Mouse (Mus musculus): ENCODE results near the gene Malsu1. TPM values are rescaled to one million over a fixed set of nuclear protein-coding genes. Genes with fewer than 3 reads are reported as not detected.
A peak's percentile ranks its signal among the peaks of the same experiment; 100 is the strongest.

Malsu1 gene
- polyA plus RNA-seq, 1 experiment from 2014 or later = 71.1 TPM

GRCm38 (mm10) chr6:49120370-49120769 lies 46.8 kb downstream of the Malsu1 start:
- no peaks in the 10 kb centered on the region for H3K27me3 ChIP-seq (ENCODE audit: low read depth, poor library complexity, severe bottlenecking)
- H3K4me3 ChIP-seq = no peak overlapping the region
- H3K27ac ChIP-seq (replicated peaks) = no peak overlapping the region
- peaks cover 72% of the 10 kb centered on the region for H3K36me3 ChIP-seq
- H3K4me1 ChIP-seq = no peaks in the 10 kb centered on the region
- DNase-seq (ENCODE audit: low spot score) = no peak
- WGBS = 95% methylated on average over 3 of the region's 3 CpGs
- H3K9me3 ChIP-seq (replicated peaks) = no peaks in the 10 kb centered on the region

DNA sequence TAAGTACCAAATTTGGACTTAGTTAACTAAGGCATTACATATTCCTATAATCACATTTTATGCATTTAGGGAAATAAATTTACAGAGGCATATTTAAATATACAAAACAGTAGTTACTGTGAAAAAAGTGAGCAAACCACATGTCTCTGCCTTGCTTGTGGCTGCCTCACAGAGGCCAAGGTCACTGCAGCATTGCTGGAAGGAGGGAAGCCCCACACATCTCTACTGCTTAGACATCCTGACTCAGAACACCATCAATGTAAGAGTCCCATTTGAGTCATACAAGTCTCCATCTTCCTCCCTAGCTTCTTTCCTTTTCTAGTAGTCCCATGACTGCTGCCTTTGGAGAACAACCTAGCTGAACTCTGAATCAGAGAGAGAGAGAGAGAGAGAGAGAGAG lies 56.7 kb downstream of the Malsu1 start:
- Histone ChIP-seq H3K36me3 (peaks cover 62% of the 10 kb centered on the region), H3K9me3 (replicated peaks) (no peaks in the 10 kb centered on the region), H3K27ac (replicated peaks) (no peak overlapping the region), H3K4me3 (no peak overlapping the region), H3K27me3 (ENCODE audit: low read depth, poor library complexity, severe bottlenecking) (no peaks in the 10 kb centered on the region), H3K4me1 (peaks cover 20% of the 10 kb centered on the region)
- no peak for DNase-seq (ENCODE audit: low spot score)

DNA sequence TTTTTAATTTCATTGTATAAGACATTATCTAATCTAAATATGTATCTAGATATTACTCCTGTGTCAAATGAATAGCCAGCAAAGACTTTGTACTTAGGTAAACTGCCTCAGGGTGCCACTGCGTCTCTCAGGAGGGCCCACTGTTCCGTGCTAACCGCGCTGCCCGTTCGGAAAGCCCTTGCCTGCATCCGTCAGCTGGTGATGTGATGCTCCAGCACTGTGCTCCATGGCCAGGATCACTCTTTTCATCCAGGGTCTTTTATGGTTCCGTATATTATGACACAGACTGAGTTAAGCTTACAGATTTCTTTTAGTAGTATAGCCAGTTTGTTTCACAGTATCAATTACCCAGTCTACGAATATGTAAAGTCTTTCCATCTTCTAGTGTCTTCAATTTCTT lies 58.3 kb downstream of the Malsu1 start:
- peaks cover 20% of the 10 kb centered on the region for H3K4me1 ChIP-seq
- H3K4me3 ChIP-seq = no peak overlapping the region
- peaks cover 48% of the 10 kb centered on the region for H3K36me3 ChIP-seq
- no peak for DNase-seq (ENCODE audit: low spot score)
- 68% methylated on average over 9 of the region's 9 CpGs for WGBS
- H3K27me3 ChIP-seq (ENCODE audit: low read depth, poor library complexity, severe bottlenecking) = no peaks in the 10 kb centered on the region
- no peak overlapping the region for H3K27ac ChIP-seq (replicated peaks)
- no peaks in the 10 kb centered on the region for H3K9me3 ChIP-seq (replicated peaks)

GRCm38 (mm10) chr6:49132352-49133090 lies 58.9 kb downstream of the Malsu1 start:
- Histone ChIP-seq H3K27ac (replicated peaks) (no peak overlapping the region; the same call in 1 of the 2 replicates), H3K36me3 (peaks cover 42% of the 10 kb centered on the region), H3K4me1 (peaks cover 20% of the 10 kb centered on the region), H3K4me3 (peak overlapping the region; percentile 5; the same call in 1 of the 2 replicates), H3K27me3 (ENCODE audit: low read depth, poor library complexity, severe bottlenecking) (no peaks in the 10 kb centered on the region), H3K9me3 (replicated peaks) (no peaks in the 10 kb centered on the region)
- DNase-seq (ENCODE audit: low spot score) = peak; percentile 42
- WGBS = 34% methylated on average over 6 of the region's 6 CpGs

Other genes starting within 250 kb of the Malsu1 start
- 10.9 and 14.4 TPM in 2 replicates for gene Tmem176a, start 232.9 kb upstream of the Malsu1 start, polyA plus RNA-seq (2016; fragmentation: Nextera tagmentation; extraction: Ambion mirVana)
- 24.0 and 46.1 TPM in 2 replicates for gene Tmem176b, start 232.3 kb upstream of the Malsu1 start, polyA plus RNA-seq (2016; fragmentation: Nextera tagmentation; extraction: Ambion mirVana)
- gene Aoc1, start 200.9 kb upstream of the Malsu1 start, polyA plus RNA-seq (2016; fragmentation: Nextera tagmentation; extraction: Ambion mirVana) = not detected in 2 replicates
- not detected in 2 replicates for gene 1600015I10Rik, start 143.9 kb upstream of the Malsu1 start, polyA plus RNA-seq (2016; fragmentation: Nextera tagmentation; extraction: Ambion mirVana)
- not detected in 2 replicates for gene Doxl2, start 98.8 kb upstream of the Malsu1 start, polyA plus RNA-seq (2016; fragmentation: Nextera tagmentation; extraction: Ambion mirVana)
- gene Svs1, start 86.9 kb upstream of the Malsu1 start, polyA plus RNA-seq (2016; fragmentation: Nextera tagmentation; extraction: Ambion mirVana) = not detected in 2 replicates
- gene Gpnmb, start 37.2 kb upstream of the Malsu1 start, polyA plus RNA-seq (2016; fragmentation: Nextera tagmentation; extraction: Ambion mirVana) = 0.79 and 0.96 TPM in 2 replicates
- 134 and 148 TPM in 2 replicates for gene Igf2bp3, start 141.2 kb downstream of the Malsu1 start, polyA plus RNA-seq (2016; fragmentation: Nextera tagmentation; extraction: Ambion mirVana)
- gene Tra2a, start 190.2 kb downstream of the Malsu1 start, polyA plus RNA-seq (2016; fragmentation: Nextera tagmentation; extraction: Ambion mirVana) = 121 and 126 TPM in 2 replicates
- gene Ccdc126, start 245.5 kb downstream of the Malsu1 start, polyA plus RNA-seq (2016; fragmentation: Nextera tagmentation; extraction: Ambion mirVana) = 4.7 and 5.6 TPM in 2 replicates